Mouse (Mus musculus): ENCODE measurements at regions not wholly inside any gene's neighbourhood (a gene's known extent, or its start where the extent isn't known, plus 50 kb on each side); places are given as distances from the start of the nearest gene placed in this dataset.

- no peak for DNase-seq (ENCODE audit: low spot score)
Observed at GRCm38 (mm10) chr3:70783142-70783541, 775.7 kb downstream of the Otol1 start.

- no peak for DNase-seq (ENCODE audit: low spot score)
Observed at GRCm38 (mm10) chr3:70802230-70802629, 794.8 kb downstream of the Otol1 start.

DNA sequence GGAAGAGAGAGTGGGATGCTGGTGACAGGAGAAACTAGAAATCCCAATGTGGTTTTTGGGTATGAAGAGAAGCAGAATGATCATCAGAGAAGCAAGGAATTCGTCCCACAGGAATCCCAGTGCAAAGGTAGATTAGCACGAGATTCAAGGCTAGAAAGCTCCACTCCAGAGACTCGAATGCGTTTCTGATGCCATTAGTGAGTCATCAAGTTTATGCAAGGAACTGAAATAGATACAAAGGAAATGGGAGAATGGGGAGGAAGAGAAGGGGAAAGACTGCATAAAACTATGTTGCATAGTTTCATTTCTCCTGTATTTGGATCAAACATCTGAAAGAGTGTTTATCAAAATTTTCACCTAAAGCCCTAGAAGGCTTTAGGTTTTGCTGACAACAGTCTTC, 796.0 kb downstream of the Otol1 start:
- peak; percentile 21 for DNase-seq (ENCODE audit: low spot score)

DNA sequence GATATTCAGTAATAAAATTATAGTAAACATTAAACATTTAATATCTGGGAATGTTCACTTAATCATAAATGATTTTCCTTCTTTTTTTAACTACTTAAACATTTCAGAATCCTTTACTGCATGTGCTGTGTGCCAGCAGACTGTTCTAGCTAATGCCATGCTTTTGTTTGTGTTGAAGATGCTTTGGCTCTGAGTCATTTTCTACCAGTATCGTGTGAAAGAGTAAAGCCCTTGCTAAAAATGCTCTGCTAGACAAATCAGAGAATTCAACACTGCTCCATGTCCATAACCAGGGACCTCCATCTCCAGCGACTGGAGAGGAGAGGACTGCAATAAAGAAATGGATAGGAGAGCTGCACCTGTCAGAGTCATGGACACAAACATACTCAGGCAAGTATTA, 796.5 kb downstream of the Otol1 start:
- DNase-seq (ENCODE audit: low spot score): peak; percentile 37

DNA sequence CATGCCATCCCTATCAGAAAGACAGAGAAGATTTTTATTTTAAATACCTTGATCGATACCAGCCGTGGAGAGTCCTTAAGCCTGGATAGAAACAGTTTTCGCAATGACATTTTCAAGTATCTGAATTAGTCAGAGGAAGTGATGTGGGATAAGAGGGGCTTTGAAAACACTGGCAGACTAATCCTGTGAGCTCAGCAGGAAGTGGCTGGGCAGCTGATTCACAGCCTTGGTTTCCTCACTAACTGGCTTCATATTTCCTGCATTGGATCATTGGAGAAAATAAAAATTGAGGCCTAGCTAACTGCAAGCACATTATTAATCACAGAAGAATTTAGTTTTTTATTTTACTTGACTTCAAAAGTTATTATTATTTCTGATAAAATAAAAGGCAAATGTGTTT, 799.8 kb downstream of the Otol1 start:
- peak; percentile 44 for DNase-seq (ENCODE audit: low spot score)

All from adipocyte (in vitro differentiated cells).